Mouse (Mus musculus) MEL (cell line): ENCODE measurements at regions not wholly inside any gene's neighbourhood (a gene's known extent, or its start where the extent isn't known, plus 50 kb on each side); places are given as distances from the start of the nearest gene placed in this dataset.

Experiments
- DNase-seq: peaks from one replicate; pipeline ENCODE4 v3.0.0; 2011; ENCODE audit warnings: low read depth, low spot score
- H3K27ac ChIP-seq: 2 replicates; pipeline ENCODE4 v1.5.1; 2012; ENCODE audit warnings: low read depth, mild to moderate bottlenecking, control low read depth, low read length, moderate library complexity; ENCODE audit not compliant: control insufficient read depth
- H3K27me3 ChIP-seq, 2 experiments: fragments of 150-350 bp in 1 of 2; sonication (generic) in 1 of 2; 2 replicates each; pipeline ENCODE4 v1.6.1; 2012; ENCODE audit warnings: low read length in 2 of 2, mild to moderate bottlenecking in 2 of 2, improper control_type of control experiment in 1 of 2, moderate library complexity in 1 of 2; ENCODE audit not compliant: insufficient read depth in 2 of 2, control insufficient read depth in 1 of 2
- H3K36me3 ChIP-seq, 2 experiments: 2 replicates each; pipeline ENCODE4 v1.6.1; 2012 to 2014; ENCODE audit warnings: low read length in 2 of 2, improper control_type of control experiment in 1 of 2, inconsistent platforms in 1 of 2, mild to moderate bottlenecking in 1 of 2; ENCODE audit not compliant: insufficient read depth in 2 of 2, control insufficient read depth in 1 of 2
- H3K4me1 ChIP-seq, 2 experiments: fragments of 150-350 bp in 1 of 2; sonication (generic) in 1 of 2; 2 replicates each; pipeline ENCODE4 v1.6.1; 2012; ENCODE audit warnings: low read length in 2 of 2, improper control_type of control experiment in 1 of 2, mild to moderate bottlenecking in 1 of 2; ENCODE audit not compliant: insufficient read depth in 2 of 2, control insufficient read depth in 1 of 2
- H3K4me3 ChIP-seq, 2 experiments: fragments of 150-350 bp in 1 of 2; sonication (generic) in 1 of 2; 2 replicates each; pipeline ENCODE4 v1.5.1; 2012; ENCODE audit warnings: low read depth in 2 of 2, low read length in 2 of 2, mild to moderate bottlenecking in 2 of 2, moderate library complexity in 2 of 2, control low read depth in 1 of 2, improper control_type of control experiment in 1 of 2; ENCODE audit not compliant: control insufficient read depth in 1 of 2, insufficient read depth in 1 of 2
- H3K79me2 ChIP-seq: 2 replicates; pipeline ENCODE4 v1.6.1; 2012; ENCODE audit warnings: mild to moderate bottlenecking, low read length, moderate library complexity; ENCODE audit not compliant: control insufficient read depth, poor library complexity, insufficient read depth
- H3K9ac ChIP-seq: 2 replicates; pipeline ENCODE4 v1.6.1; 2012; ENCODE audit warnings: low read depth, mild to moderate bottlenecking, control low read depth, low read length, moderate library complexity; ENCODE audit not compliant: control insufficient read depth, poor library complexity, severe bottlenecking
- H3K9me3 ChIP-seq: fragments of 150-350 bp; sonication (generic); replicated peaks from 2 replicates; pipeline ENCODE4 v1.6.1; 2012; ENCODE audit warnings: mild to moderate bottlenecking, low read length, improper control_type of control experiment, moderate library complexity; ENCODE audit not compliant: insufficient read depth
- BHLHE40 ChIP-seq: IDR thresholded peaks from 2 replicates; pipeline ENCODE4 v1.6.1; 2012; ENCODE audit warnings: low read depth, mild to moderate bottlenecking, inconsistent platforms, low read length, improper control_type of control experiment, borderline replicate concordance
- CTCF ChIP-seq, 3 experiments: IDR thresholded peaks in 2 of 3; conservative IDR thresholded peaks in 1 of 3; 2 replicates each; pipeline ENCODE4 v1.5.1; 2011 to 2012; ENCODE audit warnings: low read length in 3 of 3, low read depth in 2 of 3, mild to moderate bottlenecking in 2 of 3, improper control_type of control experiment in 1 of 3, inconsistent platforms in 1 of 3, mixed read lengths in 1 of 3, moderate library complexity in 1 of 3; ENCODE audit not compliant: control insufficient read depth in 1 of 3, insufficient read depth in 1 of 3, poor library complexity in 1 of 3, severe bottlenecking in 1 of 3
- ELF1 ChIP-seq: IDR thresholded peaks from 2 replicates; pipeline ENCODE4 v1.6.1; 2014; ENCODE audit warnings: low read depth, mild to moderate bottlenecking, inconsistent platforms, low read length, improper control_type of control experiment, moderate library complexity
- EP300 ChIP-seq, 2 experiments: IDR thresholded peaks; 2 replicates each; pipeline ENCODE4 v1.6.1; 2011; ENCODE audit warnings: improper control_type of control experiment in 2 of 2, low read length in 2 of 2, low read depth in 1 of 2, mild to moderate bottlenecking in 1 of 2
- GABPA ChIP-seq: IDR thresholded peaks from 2 replicates; pipeline ENCODE4 v1.6.1; 2012; ENCODE audit warnings: low read depth, mild to moderate bottlenecking, inconsistent platforms, low read length, improper control_type of control experiment, moderate library complexity
- GATA1 ChIP-seq: IDR thresholded peaks from 2 replicates; pipeline ENCODE4 v1.6.1; 2011; ENCODE audit warnings: low read depth, low read length, improper control_type of control experiment
- MYB ChIP-seq: IDR thresholded peaks from 2 replicates; pipeline ENCODE4 v1.6.1; 2011; ENCODE audit warnings: mild to moderate bottlenecking, low read depth, low read length, improper control_type of control experiment
- MYC ChIP-seq: IDR thresholded peaks from 2 replicates; pipeline ENCODE4 v1.6.1; 2011; ENCODE audit warnings: low read depth, mild to moderate bottlenecking, low read length, improper control_type of control experiment, moderate library complexity
- NELFE ChIP-seq: IDR thresholded peaks from 2 replicates; pipeline ENCODE4 v1.6.1; 2011; ENCODE audit warnings: low read depth, low read length, improper control_type of control experiment
- POLR2A ChIP-seq, 2 experiments: IDR thresholded peaks; 2 replicates each; pipeline ENCODE4 v1.6.1; 2011 to 2012; ENCODE audit warnings: low read length in 2 of 2, mild to moderate bottlenecking in 2 of 2, control low read depth in 1 of 2, improper control_type of control experiment in 1 of 2, low read depth in 1 of 2, moderate library complexity in 1 of 2; ENCODE audit not compliant: control insufficient read depth in 1 of 2, insufficient read depth in 1 of 2, poor library complexity in 1 of 2
- RAD21 ChIP-seq: IDR thresholded peaks from 2 replicates; pipeline ENCODE4 v1.6.1; 2011; ENCODE audit warnings: mild to moderate bottlenecking, low read depth, low read length, improper control_type of control experiment
- RCOR1 ChIP-seq: IDR thresholded peaks from 2 replicates; pipeline ENCODE4 v1.6.1; 2012; ENCODE audit warnings: low read depth, mild to moderate bottlenecking, inconsistent platforms, low read length, improper control_type of control experiment
- SIN3A ChIP-seq: IDR thresholded peaks from 2 replicates; pipeline ENCODE4 v1.6.1; 2012; ENCODE audit warnings: low read length, improper control_type of control experiment, inconsistent platforms
- TAL1 ChIP-seq: IDR thresholded peaks from 2 replicates; pipeline ENCODE4 v1.6.1; 2012; ENCODE audit warnings: mild to moderate bottlenecking, inconsistent platforms, low read length, moderate library complexity, mixed read lengths
- UBTF ChIP-seq: IDR thresholded peaks from 2 replicates; pipeline ENCODE4 v1.6.1; 2012; ENCODE audit warnings: low read depth, mild to moderate bottlenecking, inconsistent platforms, low read length, improper control_type of control experiment, moderate library complexity, borderline replicate concordance; ENCODE audit not compliant: insufficient read depth
- USF2 ChIP-seq, 2 experiments: IDR thresholded peaks; 2 replicates each; pipeline ENCODE4 v1.6.1; 2011 to 2012; ENCODE audit warnings: improper control_type of control experiment in 2 of 2, low read length in 2 of 2, borderline replicate concordance in 1 of 2, inconsistent platforms in 1 of 2, low read depth in 1 of 2, mild to moderate bottlenecking in 1 of 2; ENCODE audit not compliant: insufficient read depth in 1 of 2
- ZMIZ1 ChIP-seq: IDR thresholded peaks from 2 replicates; pipeline ENCODE4 v1.6.1; 2012; ENCODE audit warnings: low read depth, mild to moderate bottlenecking, inconsistent platforms, low read length, improper control_type of control experiment, moderate library complexity

- Histone ChIP-seq H3K4me1 (no peaks in the 10 kb centered on the region), H3K9me3 (no peaks in the 10 kb centered on the region), H3K27ac (no peak overlapping the region), H3K4me3 (no peak overlapping the region), H3K9ac (no peak overlapping the region), H3K79me2 (no peaks in the 10 kb centered on the region), H3K36me3 (no peaks in the 10 kb centered on the region), H3K27me3 (no peaks in the 10 kb centered on the region)
- TF ChIP-seq POLR2A (IDR thresholded peaks at IDR 0.05; ENCODE audit: control insufficient read depth in 1 of 2, insufficient read depth in 1 of 2, low read depth in 1 of 2, low read length in 2 of 2, poor library complexity in 1 of 2) (no peak), USF2 (IDR thresholded peaks at IDR 0.05; ENCODE audit: borderline replicate concordance in 1 of 2, insufficient read depth in 1 of 2, low read depth in 1 of 2, low read length in 2 of 2) (no peak)
- DNase-seq, result no peak
Observed at GRCm38 (mm10) chr7:69911760-69912159, 454.8 kb downstream of the Nr2f2 start.

DNA sequence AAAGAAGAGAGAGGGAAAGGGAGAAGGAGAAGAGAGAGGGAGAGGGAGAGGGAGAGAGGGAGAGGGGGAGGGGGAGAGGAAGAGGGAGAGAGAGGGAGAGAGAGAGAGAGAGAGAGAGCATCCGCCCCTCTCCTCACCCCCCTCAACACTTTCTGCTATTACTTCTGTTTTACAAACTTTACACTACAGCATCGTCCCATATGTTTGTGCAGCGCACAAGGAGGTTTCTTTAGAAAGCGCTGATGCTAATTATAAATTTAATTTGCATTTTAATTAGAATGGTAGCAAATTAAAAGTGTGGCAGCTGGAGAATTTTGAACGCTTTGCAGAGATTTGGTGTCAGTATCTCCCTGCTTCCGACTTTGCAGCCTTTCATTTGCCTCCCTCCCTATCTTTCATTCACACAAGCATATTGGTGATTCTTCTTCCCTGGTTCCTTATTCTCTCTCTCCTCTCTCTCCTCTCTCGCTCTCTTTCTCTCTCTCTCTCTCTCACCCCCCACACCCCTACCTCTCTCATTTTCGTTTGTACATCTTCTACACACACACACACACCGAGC, 476.0 kb downstream of the Nr2f2 start:
- Histone ChIP-seq H3K9me3 (no peaks in the 10 kb centered on the region), H3K4me1 (no peaks in the 10 kb centered on the region), H3K36me3 (no peaks in the 10 kb centered on the region), H3K27ac (no peak overlapping the region), H3K27me3 (no peaks in the 10 kb centered on the region), H3K79me2 (no peaks in the 10 kb centered on the region), H3K9ac (no peak overlapping the region), H3K4me3 (no peak overlapping the region)
- no peak for TF ChIP-seq SIN3A
- TF ChIP-seq UBTF, result no peak
- no peak for TF ChIP-seq BHLHE40
- TF ChIP-seq CTCF (IDR thresholded peaks at IDR 0.05 in 2 of 3, conservative IDR thresholded peaks at IDR 0.05 in 1 of 3; ENCODE audit: control insufficient read depth in 1 of 3, insufficient read depth in 1 of 3, low read depth in 2 of 3, low read length in 3 of 3, poor library complexity in 1 of 3, severe bottlenecking in 1 of 3), result no peak
- no peak for TF ChIP-seq ZMIZ1
- no peak for DNase-seq

GRCm38 (mm10) chr7:69888251-69888650, 478.3 kb downstream of the Nr2f2 start:
- H3K4me1 ChIP-seq, result no peaks in the 10 kb centered on the region
- no peak overlapping the region for H3K27ac ChIP-seq
- H3K4me3 ChIP-seq, result no peak overlapping the region
- no peak for DNase-seq
- H3K36me3 ChIP-seq, result no peaks in the 10 kb centered on the region
- H3K27me3 ChIP-seq, result no peaks in the 10 kb centered on the region
- no peak for TF ChIP-seq TAL1
- TF ChIP-seq CTCF (IDR thresholded peaks at IDR 0.05 in 2 of 3, conservative IDR thresholded peaks at IDR 0.05 in 1 of 3; ENCODE audit: control insufficient read depth in 1 of 3, insufficient read depth in 1 of 3, low read depth in 2 of 3, low read length in 3 of 3, poor library complexity in 1 of 3, severe bottlenecking in 1 of 3), result no peak
- no peak for TF ChIP-seq MYB
- TF ChIP-seq ZMIZ1, result no peak
- TF ChIP-seq EP300 (IDR thresholded peaks at IDR 0.05; ENCODE audit: low read depth in 1 of 2, low read length in 2 of 2), result no peak
- no peak for TF ChIP-seq GABPA
- no peak for TF ChIP-seq RAD21
- no peak for TF ChIP-seq BHLHE40
- no peak for TF ChIP-seq MYC
- no peak for TF ChIP-seq ELF1
- TF ChIP-seq NELFE, result no peak
- no peak for TF ChIP-seq GATA1
- TF ChIP-seq RCOR1, result no peak
- no peak overlapping the region for H3K9ac ChIP-seq
- H3K79me2 ChIP-seq, result no peaks in the 10 kb centered on the region
- no peaks in the 10 kb centered on the region for H3K9me3 ChIP-seq
